Mouse (Mus musculus) erythroblast, adult 5-6 weeks (primary cell): ENCODE results near the gene Has1. TPM values are rescaled to one million over a fixed set of nuclear protein-coding genes. Genes with fewer than 3 reads are reported as not detected.

Experiments
- ATAC-seq: replicated peaks from 2 replicates; pipeline ENCODE4 v1.8.0; 2016; ENCODE audit warnings: moderate number of reproducible peaks, mild to moderate bottlenecking, moderate TSS enrichment, inconsistent platforms; ENCODE audit not compliant: poor library complexity, low FRiP score, severe bottlenecking
- total RNA-seq, 2 experiments: library from RNA; stranded (forward) in 1 of 2; stranded (reverse) in 1 of 2; fragments of 150-400 nt in 1 of 2; fragments of 200-764, 138-1000 nt in 1 of 2; gene quantifications; 2 replicates each; pipeline versions ENCODE4 v1.2.3 to v1.2.4; 2015 to 2017; ENCODE audit warnings: low replicate concordance in 2 of 2

The Has1 gene
- total RNA-seq, 2 experiments from 2014 or later = not detected

GRCm38 (mm10) chr17:17823612-17824336 lies 31.2 kb downstream of the Has1 start:
- no peak for ATAC-seq

- ATAC-seq = no peak
Observed at GRCm38 (mm10) chr17:17795527-17795926, 59.5 kb downstream of the Has1 start.

Other genes starting within 250 kb of the Has1 start
- gene Lnpep, start 230.2 kb downstream of the Has1 start, total RNA-seq (2015; ENCODE audit: low replicate concordance) = 22.4 and 25.4 TPM in 2 replicates
- 21.2 and 21.5 TPM in 2 replicates for gene Lnpep, start 230.2 kb downstream of the Has1 start, total RNA-seq (2017; ENCODE audit: low replicate concordance)
- gene Vmn2r90, start 151.5 kb downstream of the Has1 start, total RNA-seq (2015; ENCODE audit: low replicate concordance) = not detected in 2 replicates
- gene Vmn2r90, start 151.5 kb downstream of the Has1 start, total RNA-seq (2017; ENCODE audit: low replicate concordance) = not detected in 2 replicates
- gene Spaca6, start 28.0 kb downstream of the Has1 start, total RNA-seq (2015; ENCODE audit: low replicate concordance) = not detected in 2 replicates
- gene Spaca6, start 28.0 kb downstream of the Has1 start, total RNA-seq (2017; ENCODE audit: low replicate concordance) = not detected in 2 replicates
- 19.4 and 26.3 TPM in 2 replicates for gene Fpr1, start 28.7 kb upstream of the Has1 start, total RNA-seq (2015; ENCODE audit: low replicate concordance)
- 8.8 and 17.1 TPM in 2 replicates for gene Fpr1, start 28.7 kb upstream of the Has1 start, total RNA-seq (2017; ENCODE audit: low replicate concordance)
- 51.6 and 66.7 TPM in 2 replicates for gene Fpr2, start 32.6 kb upstream of the Has1 start, total RNA-seq (2015; ENCODE audit: low replicate concordance)
- gene Fpr2, start 32.6 kb upstream of the Has1 start, total RNA-seq (2017; ENCODE audit: low replicate concordance) = 23.8 and 33.6 TPM in 2 replicates
- gene Fpr3, start 32.6 kb upstream of the Has1 start, total RNA-seq (2015; ENCODE audit: low replicate concordance) = not detected in 2 replicates
- gene Fpr3, start 32.6 kb upstream of the Has1 start, total RNA-seq (2017; ENCODE audit: low replicate concordance) = not detected in 2 replicates
- gene Fpr-rs4, start 166.5 kb upstream of the Has1 start, total RNA-seq (2015; ENCODE audit: low replicate concordance) = not detected in 2 replicates
- gene Fpr-rs4, start 166.5 kb upstream of the Has1 start, total RNA-seq (2017; ENCODE audit: low replicate concordance) = not detected in 2 replicates
- not detected in 2 replicates for gene Vmn2r124, start 194.2 kb upstream of the Has1 start, total RNA-seq (2015; ENCODE audit: low replicate concordance)
- under 0.01 TPM in 1 of 2 replicates, not detected in the other for gene Vmn2r124, start 194.2 kb upstream of the Has1 start, total RNA-seq (2017; ENCODE audit: low replicate concordance)
- gene Vmn2r91, start 229.8 kb upstream of the Has1 start, total RNA-seq (2015; ENCODE audit: low replicate concordance) = not detected in 2 replicates
- not detected in 2 replicates for gene Vmn2r91, start 229.8 kb upstream of the Has1 start, total RNA-seq (2017; ENCODE audit: low replicate concordance)